Mouse (Mus musculus) kidney, embryonic 14.5 days (tissue): Measurements from ENCODE around the gene Abcb9. TPM values are rescaled to one million over a fixed set of nuclear protein-coding genes. Genes with fewer than 3 reads are reported as not detected.

Experiments used
- ATAC-seq: fragments of 200-750 bp; cut with Nextera tagmentation; 2 replicates; pipeline ENCODE4 v1.8.0; 2017; ENCODE audit warnings: moderate number of reproducible peaks, mild to moderate bottlenecking, moderate TSS enrichment, moderate library complexity; ENCODE audit not compliant: low FRiP score, low TSS enrichment
- H3K27ac ChIP-seq: fragments of 300-500 bp; sonication (generic); 2 replicates; pipeline ENCODE4 v1.5.1; 2014; ENCODE audit warnings: low read depth, mild to moderate bottlenecking, low read length, moderate library complexity, mixed read lengths
- H3K27me3 ChIP-seq: fragments of 300-500 bp; sonication (generic); 2 replicates; pipeline ENCODE4 v1.6.1; 2014; ENCODE audit warnings: mild to moderate bottlenecking, low read length; ENCODE audit not compliant: control insufficient read depth, insufficient read depth
- H3K36me3 ChIP-seq: fragments of 300-500 bp; sonication (generic); 2 replicates; pipeline ENCODE4 v1.6.1; 2014; ENCODE audit warnings: low read length, mixed read lengths; ENCODE audit not compliant: control insufficient read depth, insufficient read depth
- H3K4me1 ChIP-seq: fragments of 300-500 bp; sonication (generic); 2 replicates; pipeline ENCODE4 v1.6.1; 2014; ENCODE audit warnings: low read length, mixed read lengths; ENCODE audit not compliant: control insufficient read depth, insufficient read depth
- H3K4me2 ChIP-seq: fragments of 300-500 bp; sonication (generic); replicated peaks from 2 replicates; pipeline ENCODE4 v1.6.1; 2014; ENCODE audit warnings: low read depth, mild to moderate bottlenecking, low read length
- H3K4me3 ChIP-seq: fragments of 300-500 bp; sonication (generic); 2 replicates; pipeline ENCODE4 v1.5.1; 2014; ENCODE audit warnings: mild to moderate bottlenecking, low read length
- H3K9ac ChIP-seq: fragments of 300-500 bp; sonication (generic); 2 replicates; pipeline ENCODE4 v1.6.1; 2014; ENCODE audit warnings: low read depth, mild to moderate bottlenecking, low read length, moderate library complexity
- H3K9me3 ChIP-seq: fragments of 300-500 bp; sonication (generic); 2 replicates; pipeline ENCODE4 v1.6.1; 2016; ENCODE audit warnings: low read length; ENCODE audit not compliant: control insufficient read depth
- WGBS: fragments of 180-500 bp; shearing (Covaris S2); extraction: QIAGEN DNeasy Blood & Tissue Kit; methylation state at CpG from one replicate; pipeline ENCODE4 v1.1.7; 2014; 5-methylcytosine and 5-hydroxymethylcytosine counted together
- polyA plus RNA-seq: library from polyadenylated mRNA; unstranded; fragments of >200 nt; fragmentation: Nextera tagmentation; extraction: Ambion mirVana; gene quantifications from 2 replicates; pipeline ENCODE4 v1.2.1, GENCODE M21; 2014

The Abcb9 gene
- polyA plus RNA-seq, 1 experiment from 2014 or later = 0.97 TPM

- 96% methylated on average over 24 of the region's 24 CpGs for WGBS
- H3K36me3 ChIP-seq = peaks cover 22% of the 10 kb centered on the region
- no peak overlapping the region for H3K27ac ChIP-seq
- no peak overlapping the region for H3K9ac ChIP-seq
- H3K4me1 ChIP-seq = peaks cover 24% of the 10 kb centered on the region
- H3K4me3 ChIP-seq = no peak overlapping the region
- H3K4me2 ChIP-seq = no peak overlapping the region
- ATAC-seq = no peak
- no peaks in the 10 kb centered on the region for H3K9me3 ChIP-seq
- no peaks in the 10 kb centered on the region for H3K27me3 ChIP-seq
These were observed 18.9 kb upstream of the Abcb9 start for GRCm38 (mm10) chr5:124114276-124115025.

GRCm38 (mm10) chr5:124113030-124113429 lies 17.4 kb upstream of the Abcb9 start:
- H3K36me3 ChIP-seq = peaks cover 8% of the 10 kb centered on the region; the same call in 1 of the 2 replicates
- ATAC-seq = no peak
- H3K9ac ChIP-seq = peak overlapping the region; percentile 80
- peak overlapping the region; percentile 71 for H3K4me3 ChIP-seq
- H3K27ac ChIP-seq = no peak overlapping the region
- H3K4me1 ChIP-seq = peaks cover 21% of the 10 kb centered on the region
- no peaks in the 10 kb centered on the region for H3K9me3 ChIP-seq
- H3K4me2 ChIP-seq = peak overlapping the region; percentile 89
- 14% methylated on average over 14 of the region's 14 CpGs for WGBS
- no peaks in the 10 kb centered on the region for H3K27me3 ChIP-seq

GRCm38 (mm10) chr5:124112531-124112930 lies 16.9 kb upstream of the Abcb9 start:
- no peaks in the 10 kb centered on the region for H3K9me3 ChIP-seq
- peak overlapping the region; percentile 80 for H3K9ac ChIP-seq
- no peaks in the 10 kb centered on the region for H3K27me3 ChIP-seq
- peaks cover 21% of the 10 kb centered on the region for H3K4me1 ChIP-seq
- WGBS = 1% methylated on average over 17 of the region's 18 CpGs
- H3K36me3 ChIP-seq = 0 out of 2 replicates have a peak, but pooled peaks cover 3% of the 10 kb centered on the region
- 0 out of 2 replicates have a peak overlapping the region, but pooled peaks have one; percentile 39 for H3K27ac ChIP-seq
- ATAC-seq = no peak
- H3K4me2 ChIP-seq = peak overlapping the region; percentile 89
- H3K4me3 ChIP-seq = peak overlapping the region; percentile 71

GRCm38 (mm10) chr5:124111742-124112497 lies 16.3 kb upstream of the Abcb9 start, which contains the start of gene Ogfod2:
Gene Ogfod2 (plus strand): TSS chr5:124112297.
- Histone ChIP-seq H3K4me3 (peak within 1 kb of the TSS; percentile 71), H3K27me3 (no peaks in the 10 kb centered on the region), H3K4me2 (peak within 1 kb of the TSS; percentile 89), H3K9me3 (no peaks in the 10 kb centered on the region), H3K36me3 (0 out of 2 replicates have a peak, but pooled peaks cover 3% of the 10 kb centered on the region), H3K27ac (peak within 1 kb of the TSS; percentile 81), H3K4me1 (peaks cover 16% of the 10 kb centered on the region), H3K9ac (peak within 1 kb of the TSS; percentile 80)
- ATAC-seq = peak; percentile 96
- WGBS = under 1% methylated on average over 66 of the region's 66 CpGs

- no peak; the same call in 1 of the 2 replicates for ATAC-seq
- no peaks in the 10 kb centered on the region for H3K9me3 ChIP-seq
These were observed 15.6 kb upstream of the Abcb9 start for GRCm38 (mm10) chr5:124111077-124111741.

GRCm38 (mm10) chr5:124103552-124103951 lies 8.0 kb upstream of the Abcb9 start:
- no peaks in the 10 kb centered on the region for H3K4me1 ChIP-seq
- H3K27me3 ChIP-seq = no peaks in the 10 kb centered on the region
- H3K4me2 ChIP-seq = no peak overlapping the region
- H3K27ac ChIP-seq = no peak overlapping the region
- 94% methylated on average over 9 of the region's 9 CpGs for WGBS
- no peaks in the 10 kb centered on the region for H3K36me3 ChIP-seq
- no peak for ATAC-seq
- H3K4me3 ChIP-seq = no peak overlapping the region
- no peak overlapping the region for H3K9ac ChIP-seq
- H3K9me3 ChIP-seq = no peaks in the 10 kb centered on the region

More at GRCm38 (mm10) chr5:124111077-124111741, 15.6 kb upstream of the Abcb9 start:
- peak overlapping the region; percentile 71 for H3K4me3 ChIP-seq
- WGBS = 27% methylated on average over 17 of the region's 17 CpGs
- H3K36me3 ChIP-seq = 0 out of 2 replicates have a peak, but pooled peaks cover 3% of the 10 kb centered on the region
- no peaks in the 10 kb centered on the region for H3K27me3 ChIP-seq
- H3K4me2 ChIP-seq = peak overlapping the region; percentile 89
- peaks cover 11% of the 10 kb centered on the region for H3K4me1 ChIP-seq
- H3K9ac ChIP-seq = peak overlapping the region; percentile 80
- H3K27ac ChIP-seq = peak overlapping the region; percentile 43; the same call in 1 of the 2 replicates

- H3K27ac ChIP-seq = no peak overlapping the region
- 91% methylated on average over 3 of the region's 3 CpGs for whole genome bisulfite sequencing
- H3K27me3 ChIP-seq = no peaks in the 10 kb centered on the region
- H3K36me3 ChIP-seq = no peaks in the 10 kb centered on the region
- H3K4me2 ChIP-seq = no peak overlapping the region
- ATAC-seq = no peak
- H3K9me3 ChIP-seq = no peaks in the 10 kb centered on the region
- H3K4me1 ChIP-seq = no peaks in the 10 kb centered on the region
- no peak overlapping the region for H3K9ac ChIP-seq
- H3K4me3 ChIP-seq = no peak overlapping the region
These were observed 7.4 kb upstream of the Abcb9 start for GRCm38 (mm10) chr5:124103020-124103419.

- 89% methylated on average over 6 of the region's 6 CpGs for WGBS
- Histone ChIP-seq H3K4me1 (no peaks in the 10 kb centered on the region), H3K4me2 (no peak overlapping the region), H3K36me3 (no peaks in the 10 kb centered on the region), H3K9me3 (no peaks in the 10 kb centered on the region), H3K9ac (no peak overlapping the region), H3K27me3 (no peaks in the 10 kb centered on the region), H3K27ac (no peak overlapping the region), H3K4me3 (no peak overlapping the region)
- no peak for ATAC-seq
These were observed 6.7 kb upstream of the Abcb9 start for GRCm38 (mm10) chr5:124102326-124102725.
